Mouse (Mus musculus) stomach, embryonic 14.5 days (tissue): ENCODE results near the gene Pigw. TPM values are rescaled to one million over a fixed set of nuclear protein-coding genes. Genes with fewer than 3 reads are reported as not detected.

Experiments
- microRNA-seq: library from miRNA; unstranded; fragments of <30 nt; microRNA quantifications from one replicate; pipeline ENCODE4, GENCODE M21; 2016
- polyA plus RNA-seq: library from polyadenylated mRNA; unstranded; fragments of >200 nt; fragmentation: Nextera tagmentation; extraction: Ambion mirVana; gene quantifications from 2 replicates; pipeline ENCODE4 v1.2.1, GENCODE M21; 2014

The Pigw gene
- polyA plus RNA-seq, 1 experiment from 2014 or later, result 3.0 TPM

Small RNA genes within 50 kb of the gene (microRNA-seq; reads per million reads assigned to microRNA genes)
- gene Gm23564, result not detected

Other genes starting within 250 kb of the Pigw start
- 11.0 and 11.3 TPM in 2 replicates for gene Mrm1, start 60.8 kb downstream of the Pigw start, polyA plus RNA-seq
- gene Dhrs11, start 51.3 kb downstream of the Pigw start, polyA plus RNA-seq, result 11.7 and 12.9 TPM in 2 replicates
- 68.0 and 69.6 TPM in 2 replicates for gene Ggnbp2, start 9.5 kb downstream of the Pigw start, polyA plus RNA-seq
- gene Myo19, start 137 bp downstream of the Pigw start, polyA plus RNA-seq, result 9.3 and 9.4 TPM in 2 replicates
- 54.9 and 64.3 TPM in 2 replicates for gene Znhit3, start 36.1 kb upstream of the Pigw start, polyA plus RNA-seq
- 0.48 and 0.62 TPM in 2 replicates for gene Car4, start 77.5 kb upstream of the Pigw start, polyA plus RNA-seq